Mouse (Mus musculus) small intestine, adult 2 months (tissue): Measurements from ENCODE around the gene A630076J17Rik.

ENCODE experiments used
- CTCF ChIP-seq: fragments of 200-500 bp; IDR thresholded peaks from 2 replicates; pipeline ENCODE4 v1.5.1; 2012; ENCODE audit warnings: low read depth, mild to moderate bottlenecking, control low read depth, inconsistent platforms, low read length, moderate library complexity, mixed read lengths; ENCODE audit not compliant: insufficient replicate concordance, insufficient read length; ENCODE audit errors: extremely low read depth
- POLR2A ChIP-seq: fragments of 200-500 bp; IDR thresholded peaks from 2 replicates; pipeline ENCODE4 v1.6.1; 2012; ENCODE audit warnings: low read depth, mild to moderate bottlenecking, control low read depth, inconsistent platforms, low read length, moderate library complexity

- TF ChIP-seq POLR2A = no peak
- no peak for TF ChIP-seq CTCF
These were observed 7.6 kb downstream of the A630076J17Rik start for GRCm38 (mm10) chr3:107238051-107238450.
